Mouse (Mus musculus) frontal cortex, postnatal 36 days (tissue): ENCODE measurements at regions not wholly inside any gene's neighbourhood (a gene's known extent, or its start where the extent isn't known, plus 50 kb on each side); places are given as distances from the start of the nearest gene placed in this dataset.

ENCODE experiments used
- DNase-seq, 2 experiments: peaks; one replicate each; pipeline ENCODE4 v3.0.0; 2022; ENCODE audit warnings: low spot score in 2 of 2

- DNase-seq, result no peak
Measured at GRCm38 (mm10) chr14:76641752-76642529, 85.3 kb upstream of the Serp2 start.

- no peak for DNase-seq
Measured at GRCm38 (mm10) chr14:76633170-76633569, 76.5 kb upstream of the Serp2 start.

GRCm38 (mm10) chr14:76632763-76633162 lies 76.1 kb upstream of the Serp2 start:
- no peak for DNase-seq

- DNase-seq, result no peak
Measured at GRCm38 (mm10) chr14:76631740-76632139, 75.1 kb upstream of the Serp2 start.

- no peak for DNase-seq
Measured at GRCm38 (mm10) chr14:76631181-76631580, 74.5 kb upstream of the Serp2 start.

- no peak for DNase-seq
Measured at GRCm38 (mm10) chr14:76629913-76630478, 73.3 kb upstream of the Serp2 start.

GRCm38 (mm10) chr14:76628182-76628892 lies 71.6 kb upstream of the Serp2 start:
- DNase-seq, result peak in 1 of 2 experiments; percentile 60

GRCm38 (mm10) chr14:76625589-76626368 lies 69.1 kb upstream of the Serp2 start:
- DNase-seq, result peak in 1 of 2 experiments; percentile 43

GRCm38 (mm10) chr14:76624626-76625378 lies 68.1 kb upstream of the Serp2 start:
- DNase-seq, result no peak

GRCm38 (mm10) chr14:76623371-76623988 lies 66.8 kb upstream of the Serp2 start:
- DNase-seq, result no peak

- no peak for DNase-seq
Measured at GRCm38 (mm10) chr14:76622634-76623291, 66.1 kb upstream of the Serp2 start.

GRCm38 (mm10) chr14:76619038-76619409 lies 62.3 kb upstream of the Serp2 start:
- no peak for DNase-seq

GRCm38 (mm10) chr14:76618331-76619037 lies 61.8 kb upstream of the Serp2 start:
- DNase-seq, result no peak

- DNase-seq, result no peak
Measured at GRCm38 (mm10) chr14:76617889-76618288, 61.2 kb upstream of the Serp2 start.

GRCm38 (mm10) chr14:76617447-76617846 lies 60.8 kb upstream of the Serp2 start:
- no peak for DNase-seq

GRCm38 (mm10) chr14:76616367-76616683 lies 59.6 kb upstream of the Serp2 start:
- no peak for DNase-seq

GRCm38 (mm10) chr14:76615603-76616366 lies 59.1 kb upstream of the Serp2 start:
- DNase-seq, result no peak

- no peak for DNase-seq
Measured at GRCm38 (mm10) chr14:76615182-76615581, 58.5 kb upstream of the Serp2 start.

- DNase-seq, result no peak
Measured at GRCm38 (mm10) chr14:76614682-76615081, 58.0 kb upstream of the Serp2 start.
